Mouse (Mus musculus) lung, postnatal 10 days (tissue): Measurements from ENCODE around the gene Tmco4.

Experiments
- DNase-seq: peaks from one replicate; pipeline ENCODE4 v3.0.0; 2021

Tmco4 gene

GRCm38 (mm10) chr4:139064831-139065230 lies 92.1 kb downstream of the Tmco4 start:
- no peak for DNase-seq

- no peak for DNase-seq
Observed at GRCm38 (mm10) chr4:139068287-139068686, 95.6 kb downstream of the Tmco4 start.

GRCm38 (mm10) chr4:139074060-139074459 lies 101.4 kb downstream of the Tmco4 start:
- DNase-seq, result no peak

GRCm38 (mm10) chr4:139075041-139075711 lies 102.5 kb downstream of the Tmco4 start, which contains the start of gene Htr6:
TSS of gene Htr6 (minus strand) at chr4:139075570.
- DNase-seq, result no peak

GRCm38 (mm10) chr4:139075915-139076314 lies 103.2 kb downstream of the Tmco4 start:
- DNase-seq, result no peak

GRCm38 (mm10) chr4:139078313-139078712 lies 105.6 kb downstream of the Tmco4 start:
- DNase-seq, result peak; percentile 59

GRCm38 (mm10) chr4:139078726-139079125 lies 106.0 kb downstream of the Tmco4 start:
- DNase-seq, result peak; percentile 33

GRCm38 (mm10) chr4:139079439-139079838 lies 106.8 kb downstream of the Tmco4 start:
- no peak for DNase-seq

- no peak for DNase-seq
Observed at GRCm38 (mm10) chr4:139080259-139080658, 107.6 kb downstream of the Tmco4 start.

GRCm38 (mm10) chr4:139081270-139081931 lies 108.7 kb downstream of the Tmco4 start:
- DNase-seq, result no peak

- peak; percentile 35 for DNase-seq
Observed at GRCm38 (mm10) chr4:139082790-139083564, 110.3 kb downstream of the Tmco4 start.

- no peak for DNase-seq
Observed at GRCm38 (mm10) chr4:139085337-139085736, 112.6 kb downstream of the Tmco4 start.

- peak; percentile 92 for DNase-seq
Observed at GRCm38 (mm10) chr4:139086037-139086436, 113.3 kb downstream of the Tmco4 start.

- DNase-seq, result no peak
Observed at GRCm38 (mm10) chr4:139086984-139087383, 114.3 kb downstream of the Tmco4 start.

GRCm38 (mm10) chr4:139088982-139089671 lies 116.4 kb downstream of the Tmco4 start:
- no peak for DNase-seq

- DNase-seq, result peak; percentile 30
Observed at GRCm38 (mm10) chr4:139090303-139090940, 117.7 kb downstream of the Tmco4 start.

- DNase-seq, result no peak
Observed at GRCm38 (mm10) chr4:139091066-139091465, 118.4 kb downstream of the Tmco4 start.

- DNase-seq, result peak; percentile 48
Observed at GRCm38 (mm10) chr4:139091478-139092355, 119.0 kb downstream of the Tmco4 start.

GRCm38 (mm10) chr4:139092356-139093195 lies 119.9 kb downstream of the Tmco4 start, which contains the start of gene Nbl1:
TSS of gene Nbl1 (minus strand) at chr4:139092993.
- peak; percentile 87 for DNase-seq

- DNase-seq, result no peak
Observed at GRCm38 (mm10) chr4:139093196-139093530, 120.5 kb downstream of the Tmco4 start.

- DNase-seq, result peak; percentile 25
Observed at GRCm38 (mm10) chr4:139095406-139095805, 122.7 kb downstream of the Tmco4 start.
